Mouse (Mus musculus) kidney, adult 9 months (tissue): ENCODE measurements at regions not wholly inside any gene's neighbourhood (a gene's known extent, or its start where the extent isn't known, plus 50 kb on each side); places are given as distances from the start of the nearest gene placed in this dataset.

ENCODE experiments used
- DNase-seq: peaks from one replicate; pipeline ENCODE4 v3.0.0; 2022

DNA sequence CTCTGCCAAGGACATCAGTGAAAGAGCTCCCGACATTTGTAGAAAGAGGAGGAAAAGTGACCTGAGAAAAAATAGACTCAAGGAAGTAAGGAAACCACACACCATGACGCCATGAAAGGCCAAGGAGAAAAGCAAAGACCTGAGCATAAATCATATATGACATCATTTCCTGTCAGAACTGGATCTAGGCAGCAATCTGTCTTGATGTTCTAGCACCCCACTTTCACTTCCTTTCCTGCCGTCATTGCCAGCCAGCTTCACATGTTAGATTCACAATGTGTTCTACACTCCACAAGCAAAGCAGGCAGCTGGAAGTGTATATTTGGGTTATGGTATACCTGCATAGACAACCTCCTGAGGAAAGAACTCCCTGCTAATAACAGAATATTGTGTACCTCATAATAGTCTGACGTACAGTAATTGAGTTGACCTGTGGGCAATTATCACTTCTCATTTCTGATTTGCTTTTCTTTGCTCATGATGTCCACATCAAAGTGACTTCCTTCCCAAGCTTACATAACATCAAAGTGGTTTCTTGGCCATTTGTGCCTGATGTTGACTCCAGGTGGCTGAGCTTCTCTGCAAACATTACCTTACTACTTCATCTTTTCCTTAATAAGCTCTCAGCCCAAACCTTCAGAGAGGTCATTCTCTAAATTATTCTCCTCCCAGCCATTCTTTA, 633.6 kb upstream of the Adgrl2 start:
- no peak for DNase-seq

- DNase-seq, result no peak
Measured at GRCm38 (mm10) chr3:149603865-149604264, 613.5 kb upstream of the Adgrl2 start.

GRCm38 (mm10) chr3:149601276-149601675, 610.9 kb upstream of the Adgrl2 start:
- DNase-seq, result no peak

DNA sequence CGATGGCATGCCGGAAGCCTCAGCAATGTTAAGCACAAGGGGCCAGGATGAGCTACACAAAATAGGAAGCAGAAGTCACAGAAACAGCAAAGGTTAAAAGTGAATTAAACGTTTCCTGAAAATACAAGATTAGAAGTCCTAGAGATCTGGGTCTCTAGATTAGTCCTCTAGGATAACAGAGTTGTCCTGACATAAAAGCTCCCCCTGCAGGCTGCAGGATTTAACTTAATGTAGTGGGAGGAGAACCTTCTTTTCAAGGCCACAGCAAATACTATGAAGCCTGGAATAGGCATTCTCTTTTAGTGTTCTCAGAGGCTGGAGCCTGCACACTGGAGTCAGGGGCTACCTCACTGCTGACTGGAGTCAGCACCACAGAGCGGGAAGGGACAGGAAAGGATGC, 604.1 kb upstream of the Adgrl2 start:
- peak; percentile 10 for DNase-seq

DNA sequence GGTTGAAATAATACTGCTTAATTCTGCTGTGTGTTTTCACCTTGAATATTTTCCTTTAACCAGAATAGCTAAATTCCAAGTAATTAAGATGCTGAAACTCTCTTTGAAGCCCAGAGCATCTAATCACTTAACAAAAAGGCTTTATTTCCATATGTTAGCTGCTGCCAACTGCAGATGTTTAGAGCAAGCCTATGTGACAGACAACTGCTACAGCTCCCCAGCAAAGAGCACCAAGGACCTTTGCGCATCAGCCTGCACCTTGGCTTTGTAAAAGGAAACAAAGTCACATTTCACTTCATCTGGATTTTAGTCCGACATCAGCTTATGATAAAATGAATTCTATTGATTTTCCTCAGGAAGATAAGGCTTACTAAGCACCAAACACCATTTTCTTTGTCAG, 595.4 kb upstream of the Adgrl2 start:
- DNase-seq, result no peak

DNA sequence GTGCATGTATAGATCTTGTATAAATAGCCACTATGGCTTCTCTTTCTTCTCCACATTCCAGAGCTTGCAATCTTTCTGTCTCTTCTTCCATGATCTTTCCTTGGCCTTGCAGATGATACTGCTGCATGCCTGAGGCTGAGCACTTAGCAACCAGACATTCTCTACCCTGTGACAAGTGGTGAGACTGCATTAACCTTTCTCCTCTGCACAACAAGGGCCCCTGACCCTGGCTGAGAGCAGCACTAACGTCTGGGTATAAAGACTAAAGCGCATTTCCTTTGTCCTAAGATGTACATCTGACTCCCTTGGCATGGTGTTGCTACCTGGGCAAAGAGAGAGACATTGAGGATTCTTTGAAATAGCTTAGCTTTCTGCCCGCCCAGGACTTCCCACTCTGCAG, 590.8 kb upstream of the Adgrl2 start:
- no peak for DNase-seq

DNA sequence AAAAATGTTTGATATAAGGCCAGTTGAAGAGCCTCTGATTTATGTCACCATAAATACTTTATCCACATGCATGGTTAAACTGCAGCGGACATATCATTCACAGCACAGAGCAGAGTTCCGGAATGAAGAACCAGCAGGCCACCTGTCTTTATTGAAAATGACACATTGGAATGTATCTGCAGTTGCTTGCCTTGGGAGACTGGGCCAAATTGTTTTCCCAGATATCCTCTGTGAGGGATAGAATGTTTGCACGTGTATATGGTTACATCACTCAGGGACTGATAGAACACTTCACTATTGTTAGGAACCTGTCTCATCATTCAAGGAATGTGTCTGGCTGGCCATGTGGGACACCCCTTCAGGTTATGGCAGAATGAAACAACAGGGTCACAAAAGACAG, 585.3 kb upstream of the Adgrl2 start:
- DNase-seq, result no peak

DNA sequence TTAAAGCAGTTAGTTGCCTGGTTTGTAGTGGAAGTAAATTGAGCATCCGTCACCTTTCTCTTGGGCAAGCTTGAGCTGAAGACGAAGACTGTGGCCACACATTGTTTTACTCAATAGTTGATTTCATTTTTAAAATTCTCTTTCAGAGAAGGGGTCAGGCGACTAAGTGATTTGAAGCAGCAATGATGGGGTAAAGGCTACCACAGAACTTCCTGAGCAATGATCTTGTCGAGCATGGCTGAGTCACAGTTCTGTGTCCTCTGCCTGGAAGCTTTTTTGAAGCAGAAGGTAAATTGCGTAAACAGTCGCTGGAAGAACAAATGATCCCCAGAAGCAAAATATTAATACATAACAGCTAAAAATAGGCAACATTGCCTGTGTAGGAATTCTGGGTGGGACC, 576.5 kb upstream of the Adgrl2 start:
- DNase-seq, result no peak

- no peak for DNase-seq
Measured at GRCm38 (mm10) chr3:149550231-149550951, 560.0 kb upstream of the Adgrl2 start.

GRCm38 (mm10) chr3:149547045-149547444, 556.7 kb upstream of the Adgrl2 start:
- no peak for DNase-seq

DNA sequence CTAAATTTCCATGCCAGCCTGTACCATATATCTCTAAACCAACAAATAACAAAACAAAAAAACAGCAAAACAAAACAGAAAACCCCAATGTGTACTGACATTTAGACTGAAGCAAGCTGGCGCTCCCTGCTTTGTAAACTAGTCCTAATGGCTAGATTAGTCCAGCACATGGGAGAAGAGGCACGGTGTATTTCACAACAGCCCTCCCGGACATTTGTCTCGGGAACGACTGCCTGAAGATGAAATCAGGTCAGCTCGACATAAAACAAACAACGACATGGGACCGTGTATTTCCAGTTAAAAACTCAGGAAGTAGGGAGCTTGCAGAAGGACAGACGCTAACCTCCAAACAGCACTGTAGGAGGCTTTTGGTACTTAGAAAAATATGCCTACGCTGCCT, 555.9 kb upstream of the Adgrl2 start:
- DNase-seq, result no peak

DNA sequence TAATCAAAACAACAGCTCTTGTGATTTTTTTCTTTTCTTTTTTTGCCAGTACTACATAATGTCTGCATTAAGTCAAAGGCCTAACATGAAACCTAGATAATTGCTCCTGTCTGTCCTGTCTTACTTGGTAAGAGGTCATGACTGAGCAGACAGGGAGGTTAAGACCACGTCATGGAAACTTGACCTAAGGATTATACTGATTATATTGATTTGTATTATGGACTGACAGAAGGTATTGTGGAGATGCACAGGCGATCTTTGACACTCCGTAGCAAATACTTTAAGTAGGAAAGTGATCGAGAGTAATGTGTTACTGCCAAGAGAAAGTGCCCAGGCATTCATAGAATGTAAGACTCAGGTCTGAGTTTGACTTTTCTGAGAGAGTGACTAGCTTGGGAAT, 543.8 kb upstream of the Adgrl2 start:
- no peak for DNase-seq

GRCm38 (mm10) chr3:149530026-149530607, 539.8 kb upstream of the Adgrl2 start:
- DNase-seq, result no peak

DNA sequence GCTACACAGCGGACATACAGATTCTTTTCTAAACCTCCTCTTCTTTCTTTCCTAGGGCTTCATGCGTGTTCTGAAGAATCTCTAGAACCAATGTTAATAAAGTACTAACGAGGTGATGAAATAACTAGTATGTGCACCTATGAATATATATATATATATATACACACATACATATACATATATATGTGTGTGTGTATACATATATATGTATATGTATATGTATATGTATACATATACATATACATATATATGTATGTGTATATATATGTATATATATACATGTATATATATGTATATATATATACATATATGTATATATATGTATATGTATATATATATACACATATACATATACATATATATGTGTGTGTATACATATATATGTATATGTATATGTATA, 536.2 kb upstream of the Adgrl2 start:
- DNase-seq, result no peak

DNA sequence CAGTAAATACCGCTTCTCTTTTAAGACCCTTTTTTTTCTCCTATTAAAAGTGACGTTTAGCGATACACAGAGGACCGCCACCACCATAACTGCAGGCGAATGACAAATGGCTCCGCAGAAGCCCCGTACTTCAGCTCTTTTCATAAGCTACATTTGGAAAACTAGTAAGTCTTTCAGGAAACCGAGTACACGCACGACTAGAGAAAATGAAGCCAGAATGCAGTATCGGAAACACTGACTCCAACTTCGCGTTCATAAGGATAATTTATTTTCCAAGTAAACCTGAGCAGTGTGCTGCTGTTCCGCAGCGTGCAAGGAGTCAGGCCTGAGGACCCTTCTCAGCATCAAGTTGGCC, 529.2 kb upstream of the Adgrl2 start:
- no peak for DNase-seq

DNA sequence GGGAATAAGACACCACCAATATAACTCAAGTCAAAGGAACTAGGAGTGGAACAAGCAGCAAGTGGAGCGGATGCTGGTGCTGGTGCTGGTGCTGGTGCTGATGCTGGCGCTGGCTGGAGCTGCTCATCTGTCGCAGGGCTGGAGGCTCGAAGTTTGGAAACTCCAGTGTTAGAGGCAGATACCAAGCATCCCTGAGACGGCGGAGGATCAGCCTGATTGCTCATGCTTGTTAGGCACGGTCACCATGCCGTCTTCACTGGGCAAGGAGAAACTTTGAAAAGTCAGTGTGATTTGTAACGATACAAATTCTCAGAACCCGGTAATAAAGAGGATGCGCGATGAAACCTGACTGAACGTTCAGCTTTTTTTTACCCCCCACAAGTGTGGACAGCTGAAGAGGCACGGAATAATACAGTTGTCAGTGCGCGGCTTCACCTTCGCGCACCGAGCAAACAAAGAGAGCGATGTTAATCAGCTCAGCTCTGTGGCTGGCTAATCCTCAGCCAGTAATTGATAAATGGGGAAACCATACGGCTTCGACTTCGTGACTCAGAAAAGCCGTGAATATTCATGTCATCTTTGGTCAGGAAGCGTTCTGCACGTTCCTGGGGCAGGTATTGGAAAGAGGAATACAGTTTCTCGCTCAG, 528.7 kb upstream of the Adgrl2 start:
- DNase-seq, result no peak

GRCm38 (mm10) chr3:149517537-149517936, 527.2 kb upstream of the Adgrl2 start:
- DNase-seq, result no peak

DNA sequence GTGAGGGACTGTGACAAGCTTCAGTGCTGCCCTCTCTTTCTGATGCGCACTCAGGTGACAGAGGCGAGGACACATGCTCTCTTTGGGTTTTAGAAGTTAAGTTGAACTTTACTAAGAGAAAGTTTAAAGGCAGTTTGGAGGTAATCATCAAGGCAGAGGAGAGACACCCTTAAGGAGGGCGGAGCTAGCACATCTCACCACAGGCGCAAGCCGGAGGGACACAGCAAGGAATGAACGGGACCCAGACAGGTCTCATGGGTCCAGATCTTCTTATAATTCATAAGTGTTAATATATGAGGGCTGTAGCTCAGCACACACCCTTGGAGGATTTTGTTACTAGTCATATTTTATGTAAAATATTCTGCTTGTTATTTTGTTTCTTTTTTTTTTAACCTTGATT, 518.8 kb upstream of the Adgrl2 start:
- DNase-seq, result no peak

GRCm38 (mm10) chr3:149508671-149509070, 518.3 kb upstream of the Adgrl2 start:
- no peak for DNase-seq

GRCm38 (mm10) chr3:149505692-149506091, 515.3 kb upstream of the Adgrl2 start:
- DNase-seq, result no peak

DNA sequence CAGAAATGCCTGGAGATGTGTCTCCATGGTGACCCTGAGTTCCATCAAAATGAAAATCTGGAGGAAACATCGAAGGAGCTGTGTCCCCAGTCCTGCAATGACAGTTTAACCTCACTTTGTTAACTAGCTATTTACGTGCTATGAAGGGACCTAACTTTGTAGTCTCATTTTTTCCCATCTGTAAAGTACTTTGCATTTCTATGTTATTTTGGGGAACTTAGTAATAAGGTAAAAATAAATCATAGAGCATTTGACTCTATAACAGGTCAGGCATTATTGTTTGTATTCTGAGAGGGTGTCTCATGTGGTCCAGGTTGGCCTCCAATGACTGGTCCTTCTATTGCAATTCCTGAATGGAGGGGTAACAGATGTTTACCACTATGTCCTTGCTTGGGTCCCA, 513.6 kb upstream of the Adgrl2 start:
- no peak for DNase-seq

- DNase-seq, result no peak
Measured at GRCm38 (mm10) chr3:149500130-149500529, 509.8 kb upstream of the Adgrl2 start.

DNA sequence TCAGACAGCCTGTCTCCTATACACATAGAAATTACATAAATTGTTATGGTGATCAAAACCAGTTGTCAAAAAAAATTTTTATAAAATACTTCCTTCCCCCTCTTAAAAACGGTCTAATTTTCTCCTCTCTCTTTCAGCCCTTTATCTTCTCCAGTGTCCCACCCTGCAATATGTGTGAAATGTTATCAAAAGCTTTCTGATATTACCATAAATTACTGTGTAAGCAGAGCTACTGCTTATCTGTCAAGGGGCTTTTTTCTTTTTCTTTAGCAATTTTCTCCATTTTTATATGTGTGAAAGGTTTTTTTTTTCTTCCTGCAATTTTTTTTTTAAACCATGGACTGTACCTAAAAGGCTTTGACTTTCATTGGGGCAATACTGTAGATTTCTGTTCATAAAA, 508.4 kb upstream of the Adgrl2 start:
- no peak for DNase-seq

DNA sequence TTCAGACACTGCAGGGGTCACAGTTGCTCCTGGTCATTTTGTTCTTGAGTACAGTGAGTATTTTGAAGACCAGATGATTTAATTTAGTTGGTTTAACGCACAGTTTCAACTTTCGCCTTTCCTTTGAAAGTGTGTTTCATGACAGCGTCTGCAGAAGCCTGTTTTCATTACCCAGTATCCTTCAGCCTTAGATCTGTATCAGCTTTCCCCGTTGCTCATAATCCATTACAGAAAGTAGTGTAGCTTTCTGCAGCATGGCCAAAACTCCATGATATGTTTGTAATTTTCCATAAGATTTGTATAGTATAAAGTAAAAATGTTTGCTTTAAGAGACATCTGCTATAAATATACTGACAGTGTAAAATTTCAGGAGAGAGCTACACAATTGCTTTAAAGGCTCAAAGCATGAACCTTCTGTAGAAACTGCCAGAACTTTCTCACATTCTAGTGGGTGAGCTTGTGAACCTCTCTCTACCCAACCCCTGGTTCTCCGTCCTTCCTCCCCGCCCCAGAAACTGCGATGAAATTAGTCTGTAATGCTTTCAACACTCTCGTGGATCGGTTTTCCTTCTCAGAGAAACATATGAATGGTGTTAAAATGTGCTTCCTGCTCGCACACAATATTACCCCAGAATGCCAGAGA, 506.6 kb upstream of the Adgrl2 start:
- DNase-seq, result no peak
